Mouse (Mus musculus) brown adipose tissue, adult 24 weeks (tissue): ENCODE results near the gene Gm20916. TPM values are rescaled to one million over a fixed set of nuclear protein-coding genes. Genes with fewer than 3 reads are reported as not detected.
"Not testable (repeated sequence)": the region's sequence is repeated elsewhere in the genome, so short reads cannot be mapped to it uniquely, and the experiment has no call there.

ENCODE experiments used
- H3K27ac ChIP-seq: fragments of 200-500 bp; replicated peaks from 2 replicates; pipeline ENCODE4 v1.5.1; 2012; ENCODE audit warnings: low read depth, mild to moderate bottlenecking, low read length
- H3K4me1 ChIP-seq: fragments of 200-500 bp; 2 replicates; pipeline ENCODE4 v1.6.1; 2012; ENCODE audit warnings: low read length, mixed read lengths; ENCODE audit not compliant: control insufficient read depth, insufficient read depth, insufficient read length
- H3K4me3 ChIP-seq: fragments of 200-500 bp; 2 replicates; pipeline ENCODE4 v1.5.1; 2012; ENCODE audit warnings: low read depth, mild to moderate bottlenecking, low read length, moderate library complexity; ENCODE audit not compliant: insufficient read depth
- polyA plus RNA-seq: library from polyadenylated mRNA; stranded (reverse); fragments of >200 nt; gene quantifications from 2 replicates; pipeline ENCODE4 v1.2.4, GENCODE M21; 2012; ENCODE audit not compliant: missing spikeins, insufficient read depth, insufficient read length

Gm20916 gene
- polyA plus RNA-seq, result not detected in 2 replicates

- not testable (repeated sequence) for H3K4me3 ChIP-seq, H3K4me1 ChIP-seq, H3K27ac ChIP-seq
Observed at GRCm38 (mm10) chrY:79319265-79319664, at the start of gene Gm20916. Gene Gm20916 (plus strand): TSS chrY:79319565.

Other genes starting within 250 kb of the Gm20916 start
- gene Gm20917, start 168.4 kb upstream of the Gm20916 start, polyA plus RNA-seq, result not detected in 2 replicates